Mouse (Mus musculus) spleen, adult 2 months (tissue): ENCODE results near the gene Bcl2.

ENCODE experiments used
- CTCF ChIP-seq: fragments of 200-500 bp; IDR thresholded peaks from 2 replicates; pipeline ENCODE4 v1.5.1; 2011; ENCODE audit warnings: mild to moderate bottlenecking, inconsistent platforms; ENCODE audit not compliant: insufficient read depth, insufficient read length, insufficient replicate concordance; ENCODE audit errors: extremely low read depth
- POLR2A ChIP-seq: fragments of 200-500 bp; IDR thresholded peaks from 2 replicates; pipeline ENCODE4 v1.6.1; 2011; ENCODE audit warnings: low read depth, low read length, inconsistent platforms

DNA sequence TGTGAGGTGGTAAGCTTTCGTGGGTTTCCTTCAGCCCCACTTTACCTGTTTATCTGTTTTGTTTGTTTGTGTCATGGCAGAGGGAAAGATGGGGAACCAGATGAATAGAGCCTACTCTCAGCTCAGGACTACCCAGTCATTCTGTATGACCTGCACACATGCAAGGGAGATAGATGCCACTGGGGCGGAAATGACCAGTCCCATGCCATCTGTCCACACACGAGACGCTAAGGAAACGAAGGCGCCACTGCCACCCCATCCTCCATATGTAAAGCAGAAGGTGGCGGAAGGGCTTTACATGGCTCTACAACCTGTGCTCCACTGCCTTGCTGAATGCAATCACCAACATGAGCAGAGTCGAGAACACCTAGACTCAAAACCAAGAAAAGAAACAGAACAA, 22.1 kb upstream of the Bcl2 start:
- TF ChIP-seq POLR2A (no peak), CTCF (no peak)
